Mouse (Mus musculus) heart, adult 2 months (tissue): ENCODE results near the gene Fzd7. TPM values are rescaled to one million over a fixed set of nuclear protein-coding genes. Genes with fewer than 3 reads are reported as not detected.

Experiments
- DNase-seq, 2 experiments: peaks; one replicate each; pipeline ENCODE4 v3.0.0; 2021
- H3K27ac ChIP-seq: fragments of 200-600 bp; 2 replicates; pipeline ENCODE4 v1.8.1; 2022
- H3K27me3 ChIP-seq: fragments of 200-500 bp; 2 replicates; pipeline ENCODE4 v1.6.1; 2012; ENCODE audit warnings: mild to moderate bottlenecking, low read length, inconsistent platforms, mixed read lengths; ENCODE audit not compliant: control insufficient read depth, insufficient read depth
- H3K36me3 ChIP-seq: fragments of 200-500 bp; 2 replicates; pipeline ENCODE4 v1.6.1; 2012; ENCODE audit warnings: low read length, inconsistent platforms; ENCODE audit not compliant: control insufficient read depth, insufficient read depth
- H3K4me1 ChIP-seq: fragments of 200-500 bp; 2 replicates; pipeline ENCODE4 v1.6.1; 2011; ENCODE audit warnings: low read length; ENCODE audit not compliant: control insufficient read depth, insufficient read depth
- H3K4me3 ChIP-seq: fragments of 200-600 bp; 2 replicates; pipeline ENCODE4 v1.8.1; 2022
- H3K79me2 ChIP-seq: fragments of 200-500 bp; replicated peaks from 2 replicates; pipeline ENCODE4 v1.6.1; 2012; ENCODE audit warnings: mild to moderate bottlenecking, inconsistent platforms, low read length, moderate library complexity, mixed read lengths; ENCODE audit not compliant: control insufficient read depth, insufficient read depth
- H3K9ac ChIP-seq: fragments of 200-500 bp; 2 replicates; pipeline ENCODE4 v1.6.1; 2012; ENCODE audit warnings: low read depth, mild to moderate bottlenecking, control low read depth, inconsistent platforms, low read length, mixed read lengths
- CTCF ChIP-seq: fragments of 200-600 bp; IDR thresholded peaks from 2 replicates; pipeline ENCODE4 v1.8.1; 2022; ENCODE audit warnings: antibody characterized with exemption, mild to moderate bottlenecking, moderate library complexity
- EP300 ChIP-seq: fragments of 200-500 bp; IDR thresholded peaks from 2 replicates; pipeline ENCODE4 v1.6.1; 2011; ENCODE audit warnings: low read depth, low read length, control low read depth; ENCODE audit not compliant: insufficient read depth
- POLR2A ChIP-seq: fragments of 200-500 bp; IDR thresholded peaks from 2 replicates; pipeline ENCODE4 v1.6.1; 2011; ENCODE audit warnings: mild to moderate bottlenecking, low read depth, low read length, control low read depth; ENCODE audit not compliant: insufficient read depth
- WGBS: fragments of 180-500 bp; shearing (Covaris S2); methylation state at CpG from one replicate; pipeline ENCODE4 v1.1.7; 2018; 5-methylcytosine and 5-hydroxymethylcytosine counted together
- intact Hi-C: fragments of 180-260 bp; cut with DNase I; formaldehyde crosslinking; loops from one replicate; pipeline ENCODE4 v1.15.1; 2025
- polyA plus RNA-seq: library from polyadenylated mRNA; depleted of rRNA; stranded (reverse); fragments of >200 nt; gene quantifications from 2 replicates; pipeline ENCODE4 v1.2.3, GENCODE M21; 2012
- total RNA-seq, 2 experiments: library from RNA; stranded (reverse); gene quantifications; 2 replicates each; pipeline ENCODE4 v1.2.3; 2021

Fzd7 gene
- total and polyA plus RNA-seq, 3 experiments = 5.3 to 7.0 (median 5.8) TPM

DNA sequence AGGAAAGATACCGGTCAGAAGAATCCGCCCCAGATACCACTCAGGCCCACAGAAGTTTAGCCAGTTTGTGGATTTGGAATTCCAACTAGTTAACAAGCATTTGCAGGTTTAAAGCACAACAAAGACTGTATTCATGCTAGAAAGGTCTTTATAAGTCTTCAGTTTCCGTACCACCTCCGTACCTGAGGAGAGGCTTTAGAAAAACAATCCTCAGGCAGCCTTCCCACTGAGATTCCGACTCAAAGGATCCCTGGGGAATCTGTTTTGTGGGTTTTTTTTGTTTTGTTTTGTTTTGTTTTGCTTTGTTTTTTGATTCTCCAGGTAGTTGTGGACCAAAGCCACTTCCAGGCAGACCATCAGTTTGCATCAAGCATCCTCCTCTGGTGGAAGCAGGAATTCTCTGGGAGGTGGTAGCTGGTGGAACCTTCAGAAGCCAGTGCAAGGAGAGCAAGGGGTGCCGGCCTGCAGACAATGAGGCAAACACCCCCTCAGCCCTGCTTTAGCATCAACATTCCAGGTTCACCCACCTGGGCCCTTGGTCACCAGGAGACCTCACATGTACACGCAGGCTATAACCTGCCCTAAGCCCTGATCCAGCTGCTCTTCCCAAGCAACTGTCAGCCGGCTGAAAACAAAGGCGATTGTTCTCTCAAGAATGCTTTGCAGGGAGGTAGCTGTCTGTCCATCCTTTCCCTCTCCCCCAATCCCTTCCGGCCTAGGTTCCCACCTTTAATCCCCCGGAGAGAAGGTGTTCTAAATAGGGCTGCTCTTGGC lies 33.5 kb upstream of the Fzd7 start:
- intact Hi-C loops = no loop called here
- no peaks in the 10 kb centered on the region for H3K79me2 ChIP-seq
- TF ChIP-seq EP300 (no peak), CTCF (no peak), POLR2A (no peak)
- H3K4me1 ChIP-seq = peaks cover 2% of the 10 kb centered on the region
- WGBS = 66% methylated on average over 11 of the region's 11 CpGs
- no peak for DNase-seq
- H3K9ac ChIP-seq = no peak overlapping the region
- no peak overlapping the region for H3K27ac ChIP-seq
- no peaks in the 10 kb centered on the region for H3K36me3 ChIP-seq
- no peak overlapping the region for H3K4me3 ChIP-seq
- no peaks in the 10 kb centered on the region for H3K27me3 ChIP-seq

DNA sequence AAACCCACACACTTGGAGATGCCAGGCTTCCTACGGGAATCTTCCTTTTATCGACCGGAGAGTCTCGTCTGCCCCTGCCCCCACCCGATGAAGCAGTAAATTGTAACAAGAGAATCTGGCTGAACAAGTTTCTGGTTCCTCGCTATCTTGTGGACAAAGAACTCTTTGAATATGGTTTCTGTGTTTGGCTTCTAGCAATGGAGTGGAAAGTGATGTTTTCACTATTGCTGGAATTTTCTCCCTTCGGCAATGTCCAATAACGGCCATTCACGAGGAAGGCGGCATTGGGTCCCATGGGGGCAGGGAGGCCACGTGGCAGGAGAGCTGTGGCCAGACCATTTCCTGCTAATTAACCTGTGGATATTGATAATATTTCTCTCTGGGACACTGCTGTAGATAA lies 32.8 kb upstream of the Fzd7 start:
- H3K36me3 ChIP-seq = no peaks in the 10 kb centered on the region
- H3K4me1 ChIP-seq = peaks cover 2% of the 10 kb centered on the region
- intact Hi-C loops = no loop called here
- H3K4me3 ChIP-seq = no peak overlapping the region
- no peak for DNase-seq
- H3K79me2 ChIP-seq = no peaks in the 10 kb centered on the region
- H3K27ac ChIP-seq = no peak overlapping the region
- WGBS = 26% methylated on average over 11 of the region's 11 CpGs
- no peak overlapping the region for H3K9ac ChIP-seq
- no peaks in the 10 kb centered on the region for H3K27me3 ChIP-seq
- TF ChIP-seq POLR2A = no peak
- TF ChIP-seq CTCF = no peak
- no peak for TF ChIP-seq EP300

DNA sequence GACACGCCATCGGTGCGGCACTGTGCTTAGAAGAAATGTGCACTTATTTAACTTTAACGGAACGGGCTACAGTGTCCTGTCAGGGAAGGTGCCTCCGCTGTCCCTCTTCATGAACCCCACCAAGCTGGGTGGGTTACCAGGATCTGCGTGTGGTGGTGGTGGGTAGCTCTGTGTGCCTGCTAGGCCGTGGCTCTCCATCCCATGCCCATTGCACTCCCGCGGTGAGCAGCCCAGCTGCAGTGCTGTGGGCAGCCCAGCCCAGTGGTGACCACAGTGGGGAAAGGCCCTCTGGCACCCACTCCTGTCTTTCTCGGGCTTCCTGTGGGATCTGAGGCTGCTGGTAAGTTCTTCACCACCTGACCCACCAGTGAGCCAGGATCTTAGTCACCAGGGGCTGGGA lies 31.3 kb upstream of the Fzd7 start:
- no peaks in the 10 kb centered on the region for H3K79me2 ChIP-seq
- 94% methylated on average over 11 of the region's 11 CpGs for WGBS
- H3K4me3 ChIP-seq = no peak overlapping the region
- H3K9ac ChIP-seq = no peak overlapping the region
- intact Hi-C loops = no loop called here
- DNase-seq = no peak
- no peak overlapping the region for H3K27ac ChIP-seq
- H3K36me3 ChIP-seq = no peaks in the 10 kb centered on the region
- no peak for TF ChIP-seq POLR2A
- no peak for TF ChIP-seq CTCF
- no peak for TF ChIP-seq EP300
- H3K27me3 ChIP-seq = no peaks in the 10 kb centered on the region
- H3K4me1 ChIP-seq = peaks cover 2% of the 10 kb centered on the region

DNA sequence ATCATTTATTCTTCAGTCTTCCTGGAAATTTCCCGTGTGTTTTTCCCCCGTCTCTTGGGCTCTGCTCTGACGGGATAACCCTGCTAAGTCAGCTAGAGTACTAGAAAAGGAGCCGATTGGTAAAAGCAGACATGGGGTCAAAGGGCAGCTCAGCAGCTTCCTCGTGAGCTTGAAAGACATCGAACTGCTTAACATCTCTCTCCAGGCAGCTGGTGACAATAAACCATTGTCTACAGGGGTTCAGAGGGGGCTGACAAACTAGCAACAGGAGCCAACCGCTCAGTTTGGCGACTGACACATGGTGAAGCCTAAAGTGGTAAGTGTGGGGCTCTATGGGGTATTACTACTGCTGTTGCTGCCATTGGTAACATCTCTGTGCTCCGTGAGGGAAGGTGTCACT lies 30.6 kb upstream of the Fzd7 start:
- no peak overlapping the region for H3K27ac ChIP-seq
- intact Hi-C loops = no loop called here
- no peaks in the 10 kb centered on the region for H3K79me2 ChIP-seq
- no peaks in the 10 kb centered on the region for H3K36me3 ChIP-seq
- H3K9ac ChIP-seq = no peak overlapping the region
- TF ChIP-seq POLR2A (no peak), EP300 (no peak), CTCF (no peak)
- no peaks in the 10 kb centered on the region for H3K27me3 ChIP-seq
- no peak for DNase-seq
- H3K4me1 ChIP-seq = peaks cover 2% of the 10 kb centered on the region
- WGBS = 57% methylated on average over 9 of the region's 9 CpGs
- no peak overlapping the region for H3K4me3 ChIP-seq

- WGBS = 25% methylated on average over 3 of the region's 3 CpGs
- Histone ChIP-seq H3K9ac (no peak overlapping the region), H3K27me3 (no peaks in the 10 kb centered on the region), H3K4me3 (no peak overlapping the region), H3K27ac (no peak overlapping the region), H3K4me1 (no peaks in the 10 kb centered on the region; the same call in 1 of the 2 replicates), H3K36me3 (no peaks in the 10 kb centered on the region), H3K79me2 (no peaks in the 10 kb centered on the region)
- intact Hi-C loops = no loop called here
- TF ChIP-seq POLR2A (no peak), CTCF (no peak), EP300 (no peak)
- DNase-seq = peak in 1 of 2 experiments; percentile 14
Observed at GRCm38 (mm10) chr1:59456825-59457224, 25.4 kb upstream of the Fzd7 start.

DNA sequence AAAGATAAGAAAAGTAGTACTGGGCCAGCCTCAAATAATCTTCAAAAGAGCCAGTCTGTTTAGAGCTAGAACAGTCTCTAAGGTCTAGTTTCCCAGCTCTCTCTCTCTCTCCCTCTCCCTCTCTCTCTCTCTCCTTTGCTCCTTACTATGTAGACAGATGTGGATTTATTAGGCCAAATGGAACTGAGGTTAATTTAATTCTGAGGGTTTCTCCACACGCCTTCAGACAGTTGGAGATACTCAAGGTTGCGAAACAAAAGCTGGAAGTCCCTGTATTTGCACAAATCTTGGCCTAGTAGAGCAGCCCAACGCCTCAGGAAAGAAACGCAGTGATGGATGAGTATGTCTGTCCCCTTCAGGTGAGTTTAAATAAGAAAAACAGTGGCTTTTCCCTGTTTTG lies 24.4 kb upstream of the Fzd7 start:
- no peaks in the 10 kb centered on the region; the same call in 1 of the 2 replicates for H3K4me1 ChIP-seq
- intact Hi-C loops = no loop called here
- no peaks in the 10 kb centered on the region for H3K79me2 ChIP-seq
- H3K4me3 ChIP-seq = no peak overlapping the region
- TF ChIP-seq CTCF (no peak), POLR2A (no peak), EP300 (no peak)
- H3K9ac ChIP-seq = no peak overlapping the region
- 67% methylated on average over 4 of the region's 4 CpGs for WGBS
- no peak overlapping the region; the same call in 1 of the 2 replicates for H3K27ac ChIP-seq
- H3K36me3 ChIP-seq = no peaks in the 10 kb centered on the region
- no peaks in the 10 kb centered on the region for H3K27me3 ChIP-seq
- DNase-seq = peak in 1 of 2 experiments; percentile 30
